Mouse (Mus musculus): Measurements from ENCODE around the gene Cep295. TPM values are rescaled to one million over a fixed set of nuclear protein-coding genes. Genes with fewer than 3 reads are reported as not detected.

The Cep295 gene
- 10 to 100 TPM; 25.2 to 25.8 TPM for total RNA-seq (2023)

GRCm38 (mm10) chr9:15357484-15358275 lies at the start of gene Cep295:
Gene Cep295 (minus strand): TSS chr9:15357788.

DNA sequence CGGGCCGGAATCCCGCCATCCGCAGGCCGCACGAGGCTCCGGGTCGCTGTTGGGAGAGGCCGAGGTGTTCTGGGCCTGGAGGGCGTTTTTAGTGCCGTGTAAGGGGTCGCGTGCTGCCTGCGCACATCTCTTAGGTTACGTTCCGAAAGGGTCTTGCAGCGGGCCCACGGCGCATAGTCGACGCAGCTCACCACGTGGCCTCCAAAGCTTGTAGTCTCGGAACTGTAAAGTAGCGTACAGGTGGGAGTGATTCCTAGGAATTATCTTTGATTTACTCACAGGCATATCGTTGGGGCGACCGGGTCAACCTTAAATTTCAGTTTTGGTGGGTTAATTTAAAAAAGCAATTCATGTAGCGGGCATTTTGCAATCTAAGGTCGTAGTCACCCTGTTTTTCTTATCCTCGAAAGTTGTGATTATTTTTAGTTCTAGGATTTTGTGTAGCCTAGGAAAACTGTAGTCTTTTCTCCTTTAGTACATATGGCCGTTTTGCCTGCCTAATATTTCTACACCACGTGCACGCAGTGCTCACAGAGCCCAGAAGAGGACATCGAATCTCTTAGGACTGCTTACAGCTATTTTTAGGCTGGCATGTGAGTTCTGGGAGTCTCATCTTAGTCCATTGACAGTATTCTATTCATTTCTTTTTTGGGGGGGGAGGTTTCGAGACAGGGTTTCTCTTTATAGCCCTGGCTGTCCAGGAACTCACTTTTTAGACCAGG lies 51.0 kb downstream of the Cep295 start, which contains the start of gene 4931406C07Rik:
Gene 4931406C07Rik (minus strand): TSS at position 51 of the 722 bp plus-strand sequence.

DNA sequence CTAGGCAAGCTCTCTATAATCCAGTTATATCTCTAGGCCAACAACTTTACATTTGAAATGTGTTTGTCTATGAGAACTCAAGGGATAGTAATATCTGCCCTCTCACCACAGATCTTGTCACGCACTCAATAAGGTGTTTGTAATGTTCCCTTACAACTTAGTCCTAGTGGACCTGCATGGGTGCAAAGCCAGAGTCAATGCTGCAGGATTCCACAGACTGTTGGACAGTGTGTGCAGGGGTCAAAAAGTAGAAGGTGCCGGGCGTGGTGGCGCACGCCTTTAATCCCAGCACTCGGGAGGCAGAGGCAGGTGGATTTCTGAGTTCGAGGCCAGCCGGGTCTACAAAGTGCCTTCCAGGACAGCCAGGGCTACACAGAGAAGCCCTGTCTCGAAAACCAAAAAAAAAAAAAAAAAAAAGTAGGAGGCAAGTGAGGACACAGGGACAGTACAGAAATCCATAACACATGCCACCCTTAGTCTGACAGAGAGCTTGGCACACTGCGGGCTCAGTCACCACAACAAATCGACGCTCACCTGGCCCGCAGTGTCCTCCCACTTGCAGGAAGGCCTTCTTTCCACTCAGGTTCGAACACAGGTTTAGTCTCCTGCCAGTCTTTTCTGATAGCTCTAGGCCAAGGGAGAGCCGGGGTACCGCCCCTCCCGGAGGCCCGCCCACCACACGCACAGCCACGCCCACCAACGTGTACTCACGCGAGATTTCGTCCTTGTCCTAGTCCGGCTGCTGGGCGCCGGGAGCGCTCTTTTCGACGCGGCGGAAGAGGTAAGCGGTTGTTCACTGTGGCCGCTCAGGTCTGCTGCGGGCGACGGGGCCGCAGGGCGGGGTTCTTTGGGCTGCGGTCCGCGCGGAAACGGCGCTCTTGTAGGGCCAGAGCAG lies 51.8 kb downstream of the Cep295 start, which contains the start of gene Taf1d:
Gene Taf1d (plus strand): TSS at position 712 of the 895 bp plus-strand sequence.

DNA sequence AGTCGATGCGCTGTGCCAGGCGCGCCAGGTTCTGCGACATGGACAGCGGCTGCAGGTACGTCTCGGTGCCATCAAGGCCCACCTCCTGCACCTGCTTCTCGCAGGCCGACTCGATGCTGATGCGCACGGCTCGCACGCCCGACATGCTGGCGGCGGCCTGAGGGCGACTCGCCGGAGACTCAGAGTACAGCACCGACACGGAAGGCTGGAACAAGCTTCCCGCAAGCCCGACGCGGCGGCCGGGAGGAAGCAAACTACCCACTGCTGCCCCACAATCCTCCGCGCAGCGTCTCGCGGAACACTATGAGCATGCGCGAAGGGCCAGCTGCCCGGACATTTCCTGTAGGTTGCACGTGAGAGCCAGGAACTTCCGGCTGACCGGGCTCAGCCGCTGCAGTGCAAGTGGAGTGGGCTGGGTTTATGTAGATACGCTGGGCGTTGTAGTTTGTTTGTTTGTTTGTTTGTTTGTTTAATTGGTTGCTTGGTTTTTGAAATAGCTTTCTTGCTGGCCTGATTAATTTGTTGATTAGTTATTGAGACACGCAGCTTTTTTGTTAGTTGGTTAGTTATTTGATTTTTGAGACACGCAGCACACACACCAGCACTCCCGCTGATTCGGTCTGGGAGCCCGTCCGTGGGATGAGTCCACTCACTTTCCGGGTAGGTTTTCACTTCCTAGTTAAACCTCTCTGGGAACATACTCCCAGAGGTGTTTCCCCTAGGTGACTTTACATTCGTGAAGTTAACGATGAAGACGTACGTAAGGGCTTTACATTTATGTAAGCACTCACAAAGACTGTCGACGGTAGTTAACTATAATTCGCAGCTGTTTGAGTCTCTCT lies 77.7 kb downstream of the Cep295 start, which contains the start of gene Med17:
Gene Med17 (minus strand): TSS at position 283 of the 842 bp plus-strand sequence.

Other genes starting within 250 kb of the Cep295 start
- not detected for gene Hephl1, start 245.7 kb downstream of the Cep295 start, total RNA-seq (2023)
- not detected for gene Vstm5, start 118.7 kb downstream of the Cep295 start, total RNA-seq (2023)
- 10 to 100 TPM; 27.2 to 30.5 TPM for gene Med17, start 77.9 kb downstream of the Cep295 start, total RNA-seq (2023)
- 100 to 1,000 TPM; 373 to 427 TPM for gene Taf1d, start 51.6 kb downstream of the Cep295 start, total RNA-seq (2023)
- 1 to 10 TPM; 6.5 to 8.2 TPM for gene 4931406C07Rik, start 51.3 kb downstream of the Cep295 start, total RNA-seq (2023)
- gene Smco4, start 135.6 kb upstream of the Cep295 start, total RNA-seq (2023) = 1 to 10 TPM; 2.4 to 3.7 TPM

All from neutrophil, adult 83 days (primary cell).